Mouse (Mus musculus): ENCODE measurements around the gene Lrch1. TPM values are rescaled to one million over a fixed set of nuclear protein-coding genes. Genes with fewer than 3 reads are reported as not detected.

Gene Lrch1
- total RNA-seq, 1 experiment from 2014 or later: 15.9 TPM

DNA sequence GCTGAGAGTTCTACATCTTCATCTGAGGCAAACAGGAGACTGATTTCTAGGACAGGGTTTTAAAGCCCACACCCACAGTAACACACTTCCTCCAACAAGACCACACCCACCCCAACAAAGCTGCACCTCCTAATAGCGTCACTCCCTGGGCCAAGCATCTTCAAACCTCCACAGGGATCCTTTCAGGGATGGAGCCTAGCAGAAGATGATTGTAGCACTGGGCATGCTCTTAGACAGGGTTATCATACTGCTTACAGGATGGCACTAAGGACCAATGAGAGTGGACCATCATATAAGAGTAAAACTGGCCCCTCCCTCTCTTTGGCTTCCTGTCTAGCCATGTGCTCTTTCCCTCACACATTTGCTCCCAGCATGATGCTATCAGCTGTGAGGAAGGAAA lies 112.7 kb downstream of the Lrch1 start:
- 0 out of 2 replicates have a peak, but pooled peaks have one; percentile 18 for ATAC-seq (replicated peaks; ENCODE audit: low read depth, poor library complexity, severe bottlenecking)

DNA sequence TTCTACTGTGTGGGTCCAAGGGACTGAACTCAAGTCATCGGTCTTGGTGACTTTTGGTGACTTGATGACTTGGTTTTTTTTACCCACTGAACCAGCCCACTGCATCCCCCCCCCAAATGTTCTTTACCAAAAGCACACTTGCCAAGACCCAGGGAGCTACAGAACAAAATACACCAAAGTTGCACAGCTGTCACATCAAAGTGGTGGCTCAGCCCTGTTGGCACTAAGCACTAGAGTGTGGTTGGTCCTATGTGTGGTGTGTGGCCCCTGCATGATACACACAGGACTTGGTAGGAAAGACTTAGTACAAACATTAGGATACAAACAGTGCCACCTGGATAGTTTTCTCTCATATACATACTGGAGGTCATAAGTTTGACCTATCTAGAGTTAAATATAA lies 113.5 kb downstream of the Lrch1 start:
- no peak for ATAC-seq (replicated peaks; ENCODE audit: low read depth, poor library complexity, severe bottlenecking)

DNA sequence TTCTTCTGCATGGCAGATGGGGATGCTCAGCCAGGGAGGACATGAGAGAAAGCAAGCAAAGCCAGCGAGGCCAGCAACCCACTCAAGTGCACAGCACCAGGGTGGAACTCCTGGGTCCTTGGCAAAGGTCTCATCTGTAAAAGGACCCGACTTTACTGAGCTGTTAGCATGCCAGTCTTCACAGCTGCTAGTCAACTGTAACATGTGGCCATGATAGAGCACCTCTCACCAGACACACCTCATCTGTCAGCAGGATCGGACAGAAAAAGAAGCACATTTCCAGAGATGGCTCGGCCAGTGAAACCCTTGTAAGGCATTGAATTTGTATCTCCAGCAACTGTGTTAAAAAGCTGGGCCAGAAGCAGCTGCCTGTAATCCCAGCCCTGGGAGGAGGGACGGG lies 116.0 kb downstream of the Lrch1 start:
- ATAC-seq (replicated peaks; ENCODE audit: low read depth, poor library complexity, severe bottlenecking): no peak

DNA sequence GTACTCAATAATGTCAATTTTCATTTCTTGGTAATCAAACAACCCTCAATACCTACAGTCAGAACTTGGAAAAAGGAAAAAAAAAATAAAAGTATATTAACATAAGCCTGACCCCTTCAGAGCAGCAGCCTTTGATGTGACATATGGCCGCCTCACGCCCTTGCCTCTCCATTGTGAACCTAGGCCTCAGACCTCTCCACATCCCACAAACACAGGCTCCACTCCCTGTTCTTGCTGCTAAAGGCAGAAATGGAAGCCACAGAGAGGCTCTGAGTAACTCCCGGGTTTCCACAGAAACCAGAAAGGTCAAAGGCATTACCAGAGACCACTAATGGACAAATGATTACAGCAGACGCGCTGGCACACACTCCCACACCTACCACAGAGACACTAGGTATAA lies 116.6 kb downstream of the Lrch1 start:
- no peak for ATAC-seq (replicated peaks; ENCODE audit: low read depth, poor library complexity, severe bottlenecking)

DNA sequence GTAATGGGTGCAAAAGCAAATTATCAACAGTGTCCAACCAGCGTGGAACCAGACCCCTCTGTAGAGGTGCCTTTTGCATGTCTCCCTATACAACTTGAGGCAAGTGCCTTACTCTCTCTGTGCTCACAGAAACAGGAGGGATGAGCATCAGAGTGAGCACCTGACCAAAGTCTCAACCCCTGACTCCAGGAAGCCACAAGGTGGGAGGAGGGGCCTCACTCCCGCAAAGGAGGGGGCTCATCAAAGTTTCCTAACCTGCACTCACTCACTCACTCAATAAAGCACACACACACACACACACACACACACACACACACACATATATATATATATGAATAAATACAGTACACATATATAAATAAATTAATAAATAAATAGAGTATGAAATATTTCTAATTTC lies 117.1 kb downstream of the Lrch1 start:
- no peak for ATAC-seq (replicated peaks; ENCODE audit: low read depth, poor library complexity, severe bottlenecking)

DNA sequence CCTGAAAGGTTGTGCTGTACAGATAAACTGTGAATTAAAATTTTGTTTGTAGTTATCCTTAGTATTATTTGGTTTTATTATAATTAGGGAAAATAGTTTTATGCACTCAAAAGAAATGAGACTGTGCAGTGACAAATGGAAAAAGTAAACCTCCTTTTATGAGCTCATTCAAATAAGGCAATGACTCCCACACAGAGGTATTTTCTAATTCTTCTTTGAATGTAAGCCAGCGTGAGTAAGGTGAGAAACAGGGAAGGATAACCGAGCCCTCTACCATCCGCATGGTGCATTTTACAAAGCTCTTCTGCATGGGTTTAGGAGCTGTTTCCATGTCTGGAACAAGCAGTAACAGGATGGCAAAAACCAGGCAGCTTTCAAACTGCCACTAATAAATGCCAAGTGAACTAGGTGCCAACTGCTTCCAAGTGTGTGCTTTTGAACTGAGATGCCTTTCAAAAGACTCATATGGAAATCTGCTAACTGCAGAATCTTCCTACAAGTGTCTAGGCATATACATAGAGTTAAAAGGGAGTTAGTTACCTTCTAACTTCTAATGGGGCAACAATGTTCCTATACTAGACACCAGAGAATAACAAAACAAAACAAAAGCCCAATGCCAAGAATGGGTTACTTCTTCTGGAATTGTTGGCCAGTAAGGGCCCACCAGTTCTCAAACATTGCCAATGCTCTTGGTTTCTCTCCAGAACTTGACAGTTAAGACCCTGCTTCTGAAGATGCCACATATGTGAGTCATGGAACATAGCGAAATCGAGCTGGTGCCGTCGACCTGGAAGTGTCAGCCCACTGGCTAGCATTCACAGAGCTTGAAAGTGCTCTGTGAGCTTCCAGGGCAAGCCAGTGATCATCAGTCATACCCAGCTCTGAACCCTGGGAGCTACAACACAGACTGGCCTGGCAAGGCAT lies 124.7 kb downstream of the Lrch1 start:
- no peak for ATAC-seq (replicated peaks; ENCODE audit: low read depth, poor library complexity, severe bottlenecking)

DNA sequence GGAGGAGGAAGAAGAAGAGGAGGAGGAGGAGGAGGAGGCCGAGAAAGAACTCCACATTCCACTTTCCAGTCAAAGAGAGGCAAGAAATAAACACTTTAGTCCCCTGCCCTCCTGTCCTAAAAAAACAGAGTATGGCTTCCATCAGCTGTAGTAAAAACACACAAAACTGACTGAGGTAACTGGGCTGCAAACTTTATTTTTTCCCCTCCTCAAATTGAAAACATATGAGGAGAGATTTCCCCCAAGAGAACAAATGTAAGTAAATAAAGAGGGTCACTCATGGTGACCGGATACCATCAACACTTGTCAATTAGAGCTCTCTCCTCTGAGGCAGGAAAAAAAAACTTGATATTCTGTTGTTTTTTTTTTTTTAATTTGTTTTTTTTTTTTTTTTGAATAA lies 125.6 kb downstream of the Lrch1 start:
- ATAC-seq (replicated peaks; ENCODE audit: low read depth, poor library complexity, severe bottlenecking): no peak

DNA sequence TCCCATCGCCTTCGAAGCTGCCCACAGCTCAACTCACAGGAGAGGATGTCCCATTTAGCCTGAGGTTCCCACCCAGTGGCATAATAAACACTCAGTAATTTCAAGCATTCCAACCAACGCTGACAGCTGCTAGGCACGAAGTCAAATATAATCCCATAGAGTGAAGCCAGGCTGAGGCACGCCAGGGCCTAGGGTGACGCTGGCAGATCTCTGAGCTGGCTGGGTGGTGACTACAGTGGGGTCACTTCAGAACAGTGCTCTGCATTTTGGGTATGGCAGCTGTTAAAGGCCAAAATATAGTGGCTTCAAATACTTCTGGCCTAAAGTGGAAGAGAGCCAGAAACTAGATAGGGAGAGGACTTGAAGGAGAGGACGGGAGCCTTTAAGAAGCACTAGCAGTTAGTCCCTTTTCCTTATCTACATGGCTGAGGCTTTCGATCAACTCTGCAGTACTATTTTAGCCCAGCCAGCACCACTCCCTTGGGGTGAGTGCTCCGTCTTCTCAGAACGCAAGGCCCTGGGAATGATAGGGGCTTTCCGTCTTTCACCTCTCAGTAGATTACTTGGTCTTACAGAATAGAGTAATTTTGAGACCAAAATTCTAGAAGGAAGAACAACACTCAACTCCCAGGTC lies 127.4 kb downstream of the Lrch1 start:
- ATAC-seq (replicated peaks; ENCODE audit: low read depth, poor library complexity, severe bottlenecking): peak; percentile 71

DNA sequence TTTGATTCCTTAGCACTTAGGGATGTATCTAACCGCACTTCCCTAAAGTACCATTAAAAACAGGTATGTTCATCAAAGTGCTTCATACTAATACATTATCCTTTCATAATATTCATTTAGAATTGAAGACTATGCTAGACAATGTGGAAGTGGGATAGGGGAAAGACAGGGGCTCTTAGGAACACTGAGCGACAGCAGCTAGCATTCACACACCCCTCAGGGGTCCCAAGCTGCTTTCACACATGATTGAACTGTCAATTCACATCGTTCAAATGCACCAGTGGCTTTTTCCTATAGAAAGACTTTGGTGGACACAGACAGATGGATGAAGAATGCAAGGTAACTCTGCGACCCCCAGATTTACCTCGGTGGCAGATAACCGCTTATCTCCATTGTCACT lies 131.0 kb downstream of the Lrch1 start:
- ATAC-seq (replicated peaks; ENCODE audit: low read depth, poor library complexity, severe bottlenecking): no peak

DNA sequence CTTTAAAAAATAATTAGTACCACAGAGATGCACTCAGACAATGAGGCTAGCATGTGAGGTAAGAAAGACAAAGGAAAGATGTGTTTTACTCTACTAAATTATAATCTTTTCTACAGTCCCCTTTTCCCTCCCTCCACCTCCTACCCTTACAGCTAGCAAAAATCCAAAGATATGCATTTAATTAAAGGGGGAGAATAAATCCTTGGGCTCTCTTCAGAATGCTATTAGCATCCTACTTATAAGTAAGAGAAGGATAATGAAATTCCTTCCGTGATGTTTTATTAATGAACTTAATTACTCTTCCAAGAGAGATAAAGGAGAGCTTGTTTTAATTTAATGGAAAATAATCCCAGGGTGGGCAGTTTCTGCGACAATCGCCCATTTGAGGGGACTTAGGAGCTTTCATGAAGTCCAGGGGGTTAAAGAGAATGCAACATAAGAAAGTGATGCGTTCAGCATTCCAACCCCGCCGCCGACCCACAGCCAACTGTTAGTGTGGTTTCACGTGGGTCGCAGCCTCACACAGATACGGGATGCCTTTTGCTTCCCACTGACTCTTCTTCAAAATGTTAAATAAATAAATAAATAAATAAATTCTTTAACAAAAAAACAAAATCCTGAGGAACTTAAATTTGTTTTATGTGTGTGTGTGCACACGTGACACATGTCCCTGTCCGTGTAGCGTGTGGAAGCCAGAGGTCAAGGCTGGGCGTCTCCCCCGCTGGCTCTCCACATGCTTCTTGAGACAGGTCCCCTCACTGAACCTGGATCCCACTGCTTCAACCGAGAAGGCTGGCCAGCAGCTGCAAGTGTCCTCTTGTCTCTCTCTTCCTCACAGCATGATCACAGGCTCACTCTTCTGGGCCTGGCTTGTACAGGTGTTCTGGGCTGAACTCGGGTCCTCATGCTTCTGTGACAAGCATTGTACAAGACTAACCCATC lies 132.6 kb downstream of the Lrch1 start:
- ATAC-seq (replicated peaks; ENCODE audit: low read depth, poor library complexity, severe bottlenecking): no peak

DNA sequence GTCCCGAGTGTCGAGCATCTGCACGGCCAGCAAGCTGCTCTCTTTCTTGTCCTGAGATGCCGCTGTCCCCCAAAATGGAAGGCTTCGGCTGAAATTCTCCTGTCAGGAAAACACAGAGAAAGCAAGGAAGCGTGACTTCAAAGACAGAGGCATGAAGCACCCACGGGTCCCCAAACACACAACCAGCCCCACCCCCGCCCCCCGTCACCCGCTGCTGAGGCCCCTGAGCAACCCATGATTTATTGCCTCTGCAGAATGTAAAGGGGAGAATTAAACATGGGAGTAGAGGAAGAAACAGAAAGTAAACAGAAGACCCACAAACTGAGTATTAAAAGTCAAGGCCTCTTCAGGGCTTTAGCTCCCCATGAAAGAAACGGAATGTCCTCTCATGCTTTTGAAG lies 136.1 kb downstream of the Lrch1 start:
- no peak for ATAC-seq (replicated peaks; ENCODE audit: low read depth, poor library complexity, severe bottlenecking)

DNA sequence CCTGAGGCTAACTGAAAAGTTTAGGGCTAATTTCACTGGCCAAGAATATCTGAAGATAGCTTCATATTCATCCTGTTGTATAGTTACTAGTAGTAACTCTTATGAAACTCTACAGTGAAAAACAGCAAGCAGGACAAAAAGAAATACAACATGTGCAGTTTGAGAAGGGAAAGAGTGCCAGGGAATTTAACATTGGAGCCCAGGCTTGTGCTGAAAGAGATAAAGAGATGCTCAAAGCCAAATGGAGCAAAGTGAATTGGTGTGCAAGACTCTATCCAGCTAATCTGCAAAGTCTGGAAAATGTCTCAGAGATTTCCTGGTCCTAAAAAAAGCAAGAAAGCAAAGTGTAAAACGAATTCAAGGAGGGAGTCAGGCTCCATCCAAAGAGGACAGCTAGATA lies 145.7 kb downstream of the Lrch1 start:
- no peak for ATAC-seq (replicated peaks; ENCODE audit: low read depth, poor library complexity, severe bottlenecking)

DNA sequence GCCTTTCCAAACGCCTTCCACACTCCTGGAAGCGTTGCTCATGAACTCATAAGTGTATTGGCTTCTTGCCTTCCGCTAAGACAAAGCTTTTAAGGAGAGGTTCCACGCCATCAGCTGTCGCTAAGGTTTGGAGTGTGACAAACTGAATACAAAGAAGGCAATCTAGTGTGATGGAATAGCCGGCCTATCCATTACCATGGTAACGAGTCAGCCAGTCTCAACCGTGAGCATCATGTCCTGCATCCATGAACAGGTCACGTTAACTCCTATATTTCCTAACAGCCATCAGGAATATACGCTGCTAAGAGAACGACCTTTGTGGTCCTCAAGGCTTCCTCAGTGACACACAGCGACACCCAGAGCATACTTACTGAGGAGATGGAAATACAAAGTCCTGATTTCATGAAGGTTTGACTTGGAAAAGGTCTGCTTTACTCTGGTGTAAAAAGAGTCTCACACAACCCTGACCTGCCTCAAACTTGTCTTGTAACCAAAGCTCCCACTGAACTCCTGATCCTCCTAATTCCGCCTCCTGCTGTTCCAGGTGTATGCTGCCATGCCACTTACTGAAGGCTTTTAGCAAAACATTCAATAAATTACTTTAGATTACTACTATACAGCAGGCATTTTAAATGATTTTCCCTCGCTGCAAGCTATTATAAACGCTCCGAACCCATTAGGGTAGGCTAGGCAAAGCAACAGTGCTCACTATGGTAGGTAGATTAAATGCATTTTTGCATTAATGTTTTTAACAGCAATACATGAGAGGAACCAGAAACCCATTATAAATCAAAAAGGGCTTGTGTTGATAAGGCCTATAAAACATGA lies 149.4 kb downstream of the Lrch1 start:
- ATAC-seq (replicated peaks; ENCODE audit: low read depth, poor library complexity, severe bottlenecking): no peak

DNA sequence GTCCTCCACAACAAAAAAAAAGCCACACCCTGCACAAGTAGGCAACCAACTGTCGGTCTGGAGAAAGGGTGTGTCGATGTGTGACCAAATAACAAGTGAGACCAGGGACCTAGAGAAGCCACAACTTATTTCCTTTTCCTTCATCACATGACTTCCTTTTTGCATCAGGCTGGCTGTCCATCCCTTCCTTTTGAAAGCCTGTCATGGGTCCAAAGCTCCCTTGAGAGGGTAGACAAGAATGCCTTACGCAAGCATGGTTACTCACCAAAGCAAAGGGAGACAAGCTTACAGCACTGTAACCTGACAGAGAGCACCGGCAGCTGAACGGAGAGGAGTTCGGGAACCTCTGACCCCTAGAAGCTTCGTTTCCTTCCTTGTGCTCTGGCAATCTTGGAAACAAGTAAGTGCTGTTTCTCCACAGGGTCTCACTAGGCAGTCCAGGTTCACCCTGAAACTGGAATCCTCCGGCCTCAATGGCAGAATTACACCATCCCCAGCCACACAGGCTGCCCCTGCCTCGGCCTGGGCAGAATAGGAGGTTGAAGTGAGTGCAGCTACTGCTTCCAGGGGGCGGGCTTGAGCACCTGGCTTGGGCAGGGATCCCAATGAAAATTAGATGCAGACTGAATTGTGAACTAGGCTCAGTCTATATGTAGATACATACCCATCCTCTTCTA lies 150.2 kb downstream of the Lrch1 start:
- ATAC-seq (replicated peaks; ENCODE audit: low read depth, poor library complexity, severe bottlenecking): no peak

DNA sequence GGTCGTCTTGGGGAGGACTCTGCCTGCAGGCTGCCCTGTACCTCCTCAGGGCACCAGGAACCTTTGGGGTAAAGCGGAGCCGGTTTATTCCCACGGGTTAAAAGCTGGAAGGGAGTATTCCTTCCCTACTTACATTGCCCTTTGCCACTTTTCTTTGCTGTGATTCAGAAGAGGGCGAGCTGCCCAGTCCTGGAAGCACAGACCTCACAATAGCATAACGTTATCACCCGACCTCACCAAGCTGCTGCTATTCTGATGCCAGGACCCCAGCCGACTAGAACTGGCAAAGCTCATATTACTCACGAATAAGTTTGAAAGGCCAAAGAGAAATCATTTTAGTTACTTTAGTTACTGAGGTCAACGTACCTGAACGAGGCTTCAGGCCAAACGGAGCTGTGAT lies 152.7 kb downstream of the Lrch1 start:
- ATAC-seq (replicated peaks; ENCODE audit: low read depth, poor library complexity, severe bottlenecking): no peak

DNA sequence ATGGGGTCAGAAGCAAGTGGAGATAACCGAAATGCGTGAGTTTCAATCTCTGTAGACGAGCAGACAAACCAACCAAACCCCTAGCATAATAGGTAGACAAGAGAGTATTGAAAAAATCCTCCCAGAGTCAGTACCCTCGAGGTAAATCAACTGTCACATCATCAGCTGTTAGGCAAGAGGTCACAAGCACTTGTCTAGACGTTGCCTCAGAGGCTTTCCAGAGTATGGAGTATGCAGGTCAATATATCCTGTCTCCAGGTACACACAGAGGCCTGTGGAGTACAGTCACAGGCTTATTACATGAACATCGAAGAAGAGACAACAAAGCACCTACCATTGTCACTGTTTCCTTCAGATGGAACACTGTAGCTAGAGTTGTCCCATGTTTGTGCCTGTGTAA lies 154.9 kb downstream of the Lrch1 start:
- no peak for ATAC-seq (replicated peaks; ENCODE audit: low read depth, poor library complexity, severe bottlenecking)

DNA sequence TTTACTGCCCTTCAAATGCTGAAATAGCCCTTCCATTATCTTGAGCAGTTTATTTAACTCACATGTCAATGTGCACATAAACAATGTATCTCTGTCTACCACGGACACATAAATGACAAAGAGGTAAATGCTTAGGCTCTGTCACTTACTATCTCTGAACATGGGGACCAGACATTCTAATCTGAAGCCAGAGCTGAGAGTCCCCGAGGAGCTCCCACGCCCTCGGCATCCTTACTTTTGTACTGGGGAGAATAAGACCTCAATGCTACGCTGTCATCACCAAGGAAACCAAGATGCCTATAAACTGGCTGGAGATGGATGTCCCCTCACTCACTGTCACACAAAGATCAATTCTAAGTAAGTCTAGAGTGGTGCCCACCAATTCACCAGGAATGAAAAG lies 157.1 kb downstream of the Lrch1 start:
- no peak for ATAC-seq (replicated peaks; ENCODE audit: low read depth, poor library complexity, severe bottlenecking)

DNA sequence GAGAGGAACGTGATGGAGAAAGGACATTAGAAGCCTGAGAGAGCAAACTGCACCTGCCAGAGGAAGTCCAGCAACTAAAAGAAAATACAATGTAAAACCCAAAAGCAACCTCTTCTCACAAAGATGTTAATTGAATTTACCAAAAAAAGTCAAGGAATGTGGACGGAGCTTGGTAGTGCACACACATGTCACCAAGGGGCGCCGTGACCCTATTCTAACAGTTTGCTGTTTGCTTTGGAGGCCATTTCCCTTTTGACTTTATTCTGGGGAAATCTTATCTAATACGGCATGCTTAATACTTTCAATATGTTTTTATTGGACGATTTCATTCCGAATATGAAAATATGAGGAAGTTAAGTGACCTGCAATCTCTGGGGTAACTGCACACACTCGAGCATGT lies 158.9 kb downstream of the Lrch1 start:
- no peak for ATAC-seq (replicated peaks; ENCODE audit: low read depth, poor library complexity, severe bottlenecking)

DNA sequence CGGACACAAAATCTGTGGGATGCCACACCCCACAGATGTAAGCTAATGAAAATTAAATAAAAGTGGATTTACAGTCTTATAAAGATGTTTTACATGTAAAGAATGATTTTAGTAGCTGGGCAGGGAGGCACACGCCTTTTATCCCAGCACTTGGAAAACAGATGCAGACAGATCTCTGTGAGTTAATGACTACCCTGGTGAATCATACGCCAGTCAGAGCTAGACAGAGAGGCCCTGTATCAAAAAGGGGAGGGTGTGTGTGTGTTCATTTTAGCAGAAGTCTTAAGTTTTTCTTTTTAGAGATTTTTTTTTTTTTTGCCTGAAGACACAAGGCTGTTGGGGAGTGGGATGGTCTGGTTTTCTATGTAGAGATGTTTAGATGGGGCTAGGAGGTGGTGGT lies 160.0 kb downstream of the Lrch1 start:
- no peak for ATAC-seq (replicated peaks; ENCODE audit: low read depth, poor library complexity, severe bottlenecking)
